Mouse (Mus musculus) lung, adult 2 months (tissue): ENCODE results near the gene Ctdsp2.

Source experiments
- CTCF ChIP-seq: fragments of 200-500 bp; IDR thresholded peaks from 2 replicates; pipeline ENCODE4 v1.5.1; 2011; ENCODE audit warnings: mild to moderate bottlenecking, low read length, control low read depth; ENCODE audit not compliant: insufficient read depth
- POLR2A ChIP-seq: fragments of 200-500 bp; IDR thresholded peaks from 2 replicates; pipeline ENCODE4 v1.6.1; 2011; ENCODE audit warnings: low read depth, mild to moderate bottlenecking, control low read depth, low read length, borderline replicate concordance; ENCODE audit errors: extremely low read depth

DNA sequence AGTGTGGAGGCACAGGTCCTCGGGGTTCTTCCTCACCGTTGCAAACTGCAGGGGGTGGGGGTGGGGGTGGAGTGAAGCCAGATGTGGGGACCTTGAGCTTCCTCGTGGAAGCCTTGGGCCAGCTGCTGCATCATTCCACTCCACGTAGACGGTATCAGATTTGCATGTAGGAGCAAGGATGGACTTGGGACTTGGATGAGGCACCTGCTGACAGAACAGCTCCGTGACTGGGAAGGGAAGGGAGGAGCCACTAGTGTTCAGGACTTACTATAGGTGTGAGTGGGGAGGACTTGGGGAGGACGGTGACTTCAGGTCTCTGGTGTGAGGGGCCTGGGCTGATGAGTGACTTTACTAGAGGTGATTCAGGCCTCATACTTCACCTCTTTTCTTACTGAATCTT is 5.5 kb upstream of the Ctdsp2 start:
- TF ChIP-seq POLR2A (no peak), CTCF (no peak)
